Mouse (Mus musculus) small intestine, adult 2 months (tissue): Measurements from ENCODE around the gene Bco2.

Experiments used
- CTCF ChIP-seq: fragments of 200-500 bp; IDR thresholded peaks from 2 replicates; pipeline ENCODE4 v1.5.1; 2012; ENCODE audit warnings: low read depth, mild to moderate bottlenecking, control low read depth, inconsistent platforms, low read length, moderate library complexity, mixed read lengths; ENCODE audit not compliant: insufficient replicate concordance, insufficient read length; ENCODE audit errors: extremely low read depth
- POLR2A ChIP-seq: fragments of 200-500 bp; IDR thresholded peaks from 2 replicates; pipeline ENCODE4 v1.6.1; 2012; ENCODE audit warnings: low read depth, mild to moderate bottlenecking, control low read depth, inconsistent platforms, low read length, moderate library complexity

DNA sequence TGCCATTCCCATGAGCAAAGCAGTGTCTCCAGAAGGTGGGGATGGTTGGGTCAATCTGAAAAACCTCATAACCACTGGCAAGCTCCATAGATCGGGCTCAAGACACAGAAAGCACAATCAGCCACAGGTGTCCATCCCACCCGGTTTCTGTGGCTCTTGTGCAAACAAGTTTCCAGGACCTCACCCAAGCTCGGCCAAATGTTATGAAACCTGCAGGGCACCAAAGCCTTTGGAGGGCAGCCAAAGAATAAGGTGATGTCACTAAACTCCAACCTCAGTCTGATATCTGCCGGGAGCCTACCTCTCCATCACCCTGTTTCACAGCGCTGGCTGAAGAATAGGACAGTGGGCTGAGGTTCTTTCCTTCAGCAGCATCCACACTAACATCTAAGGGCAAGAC, 19.1 kb downstream of the Bco2 start:
- TF ChIP-seq POLR2A, result no peak
- no peak for TF ChIP-seq CTCF
